Mouse (Mus musculus): ENCODE data around the gene Hhex.

Gene Hhex

GRCm38 (mm10) chr19:37434263-37434951 lies at the start of gene Hhex:
Hhex (plus strand) TSS chr19:37434810.
- peak; percentile 64 for DNase-seq

GRCm38 (mm10) chr19:37386126-37386525 lies 48.5 kb upstream of the Hhex start:
- no peak for DNase-seq

- DNase-seq = no peak
These were observed 42.7 kb upstream of the Hhex start for GRCm38 (mm10) chr19:37391869-37392268.

GRCm38 (mm10) chr19:37396279-37396678 lies 38.3 kb upstream of the Hhex start:
- no peak for DNase-seq

- no peak for DNase-seq
These were observed 33.7 kb upstream of the Hhex start for GRCm38 (mm10) chr19:37400936-37401335.

DNA sequence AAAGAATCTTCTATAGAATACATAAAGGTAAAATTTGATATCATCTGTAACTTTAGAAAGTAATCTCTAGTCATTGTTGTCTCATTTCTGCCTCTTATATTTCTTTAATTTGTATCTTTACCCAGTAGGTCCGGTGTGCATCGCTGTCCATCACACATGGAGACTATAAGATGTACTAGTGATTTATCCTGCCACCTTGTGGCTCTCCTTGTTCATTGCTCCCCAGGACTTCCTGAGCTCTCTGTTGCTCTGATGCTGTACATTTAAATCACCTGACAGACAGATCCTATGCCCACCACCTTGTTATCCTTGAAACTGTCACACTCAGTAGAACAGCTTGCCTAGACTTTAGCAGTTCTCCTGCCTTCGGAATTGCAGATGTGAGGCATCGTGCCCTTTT lies 16.3 kb upstream of the Hhex start:
- DNase-seq = peak; percentile 45

DNA sequence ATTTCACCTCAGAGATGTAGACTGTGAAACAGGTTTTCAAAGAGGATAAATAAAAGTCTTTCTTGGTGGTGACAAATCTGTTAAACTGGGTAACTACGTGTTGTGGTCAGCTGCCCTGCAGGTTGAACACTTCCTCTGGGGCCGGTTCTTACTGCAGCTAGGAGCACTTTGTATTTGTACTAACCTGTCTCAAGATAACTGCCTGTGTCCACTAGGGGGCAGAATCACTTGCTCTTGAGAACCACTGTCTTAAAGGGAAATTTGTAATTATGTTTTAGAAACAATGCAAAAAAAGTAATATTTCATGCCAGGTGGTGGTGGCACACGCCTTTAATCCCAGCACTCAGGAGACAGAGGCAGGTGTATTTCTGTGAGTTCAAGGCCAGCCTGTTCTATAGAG lies 15.0 kb upstream of the Hhex start:
- peak; percentile 71 for DNase-seq

- no peak for DNase-seq
These were observed 6.0 kb upstream of the Hhex start for GRCm38 (mm10) chr19:37428589-37428988.

DNA sequence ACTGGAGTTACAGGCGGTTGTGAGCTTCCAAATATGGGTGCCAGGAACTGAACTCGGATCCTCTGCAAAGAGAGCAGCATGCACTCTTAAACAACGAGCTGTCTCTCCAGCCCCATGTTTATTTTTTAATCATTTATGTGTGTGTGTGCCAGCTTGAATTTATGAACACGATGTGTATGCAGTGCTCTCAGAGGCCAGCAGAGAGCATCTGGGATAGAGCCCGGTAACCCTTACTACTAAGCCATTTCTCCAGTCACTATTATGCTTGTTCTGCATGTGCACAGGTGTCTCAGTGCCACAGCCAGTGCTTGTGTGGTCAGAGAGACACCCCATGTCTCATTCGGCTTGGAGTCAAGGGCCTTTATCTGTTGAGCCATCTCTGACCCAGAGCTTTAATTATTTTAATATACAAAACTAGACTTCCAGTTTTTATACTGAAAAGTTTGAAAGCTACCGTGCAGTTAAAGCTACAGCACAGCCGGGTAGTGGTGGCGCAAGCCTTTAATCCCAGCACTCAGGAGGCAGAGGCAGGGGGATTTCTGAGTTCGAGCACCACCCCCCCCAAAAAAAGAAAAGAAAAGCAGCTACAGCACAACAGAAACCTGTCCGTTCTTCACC lies 3.4 kb upstream of the Hhex start:
- no peak for DNase-seq

GRCm38 (mm10) chr19:37432868-37433570 lies 1.6 kb upstream of the Hhex start:
- DNase-seq = no peak

DNA sequence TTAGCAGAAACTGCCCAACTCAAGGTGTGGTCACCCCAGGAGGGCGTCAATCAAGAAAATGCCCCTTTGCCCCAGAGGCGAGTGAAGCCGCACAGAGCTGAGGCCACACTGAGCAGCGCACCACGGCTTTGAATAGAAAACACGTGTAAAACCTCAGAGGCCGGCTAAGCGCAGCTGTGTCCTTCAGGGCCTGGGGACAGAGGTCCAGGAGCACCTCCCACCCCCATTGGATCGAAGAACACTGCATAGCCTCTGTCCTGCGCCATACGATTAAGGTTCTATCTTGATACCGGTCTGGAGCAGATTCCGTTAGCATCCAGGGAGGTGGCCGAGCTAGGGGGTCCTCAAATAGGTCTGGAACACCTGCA lies 731 bp upstream of the Hhex start:
- peak; percentile 27 for DNase-seq

- DNase-seq = peak; percentile 46
These were observed 637 bp downstream of the Hhex start for GRCm38 (mm10) chr19:37435041-37435852.

DNA sequence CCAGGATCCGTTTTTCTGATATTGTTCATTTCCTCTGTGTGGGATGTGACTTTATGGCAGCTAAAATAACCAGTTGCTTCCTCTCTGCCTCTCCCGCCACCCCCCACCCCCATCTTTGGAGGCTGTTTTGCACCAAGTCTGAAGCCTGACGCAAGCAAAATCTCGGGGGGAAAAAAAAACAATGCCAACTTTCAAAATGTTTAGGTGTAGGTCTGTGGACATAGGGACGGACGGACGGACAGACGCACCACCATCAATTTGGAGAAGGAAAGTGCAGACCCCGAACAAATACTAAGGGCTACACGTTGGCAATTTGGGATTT lies 1.2 kb downstream of the Hhex start:
- DNase-seq = no peak

DNA sequence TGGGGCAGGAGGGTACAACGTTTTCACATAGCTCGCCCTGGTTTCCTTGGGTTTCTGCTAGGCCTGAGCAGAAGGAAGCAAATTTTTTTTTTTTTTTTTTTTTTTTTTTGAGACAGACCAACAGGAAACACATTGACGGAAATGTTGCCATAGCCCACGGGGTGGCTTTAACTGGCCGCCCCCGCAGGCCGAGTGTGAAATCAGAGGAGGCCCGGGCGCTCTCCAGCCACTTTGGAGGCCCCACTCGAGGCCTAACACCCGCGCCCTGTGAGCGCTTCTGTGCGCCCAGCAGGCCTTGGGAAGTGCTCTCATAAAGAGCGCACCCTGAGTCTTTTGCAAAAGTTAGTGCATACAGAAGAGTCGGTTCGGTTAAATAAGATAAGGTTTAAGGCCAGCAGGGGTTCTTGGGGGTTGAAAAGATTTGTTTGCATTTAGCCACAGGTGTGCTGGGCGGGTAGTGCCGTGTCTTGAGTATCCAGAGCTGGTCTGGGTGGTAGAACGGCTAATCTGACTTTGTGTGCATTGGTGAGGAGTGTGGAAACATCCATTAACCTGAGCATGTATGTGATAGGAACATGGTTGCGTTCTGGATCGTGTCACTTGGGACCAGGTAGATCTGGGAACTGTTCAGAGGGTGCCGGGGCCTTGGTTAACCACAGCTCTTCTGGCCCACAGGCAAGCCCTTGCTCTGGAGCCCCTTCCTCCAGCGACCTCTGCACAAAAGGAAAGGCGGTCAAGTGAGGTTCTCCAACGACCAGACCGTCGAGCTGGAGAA lies 2.1 kb downstream of the Hhex start:
- no peak for DNase-seq

DNA sequence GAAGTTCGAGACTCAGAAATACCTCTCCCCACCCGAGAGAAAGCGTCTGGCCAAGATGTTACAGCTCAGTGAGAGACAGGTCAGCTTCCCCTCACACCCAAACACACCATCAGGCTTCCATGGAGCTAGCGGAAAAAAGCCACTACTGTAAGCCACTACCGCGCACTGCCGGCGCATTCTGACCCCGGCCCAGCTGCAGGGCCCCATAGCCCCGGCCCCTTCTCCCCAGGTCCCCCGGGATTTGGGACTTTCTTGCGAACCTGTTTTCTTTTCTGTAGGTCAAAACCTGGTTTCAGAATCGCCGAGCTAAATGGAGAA lies 2.6 kb downstream of the Hhex start:
- DNase-seq = no peak

GRCm38 (mm10) chr19:37440181-37440580 lies 5.6 kb downstream of the Hhex start:
- no peak for DNase-seq

DNA sequence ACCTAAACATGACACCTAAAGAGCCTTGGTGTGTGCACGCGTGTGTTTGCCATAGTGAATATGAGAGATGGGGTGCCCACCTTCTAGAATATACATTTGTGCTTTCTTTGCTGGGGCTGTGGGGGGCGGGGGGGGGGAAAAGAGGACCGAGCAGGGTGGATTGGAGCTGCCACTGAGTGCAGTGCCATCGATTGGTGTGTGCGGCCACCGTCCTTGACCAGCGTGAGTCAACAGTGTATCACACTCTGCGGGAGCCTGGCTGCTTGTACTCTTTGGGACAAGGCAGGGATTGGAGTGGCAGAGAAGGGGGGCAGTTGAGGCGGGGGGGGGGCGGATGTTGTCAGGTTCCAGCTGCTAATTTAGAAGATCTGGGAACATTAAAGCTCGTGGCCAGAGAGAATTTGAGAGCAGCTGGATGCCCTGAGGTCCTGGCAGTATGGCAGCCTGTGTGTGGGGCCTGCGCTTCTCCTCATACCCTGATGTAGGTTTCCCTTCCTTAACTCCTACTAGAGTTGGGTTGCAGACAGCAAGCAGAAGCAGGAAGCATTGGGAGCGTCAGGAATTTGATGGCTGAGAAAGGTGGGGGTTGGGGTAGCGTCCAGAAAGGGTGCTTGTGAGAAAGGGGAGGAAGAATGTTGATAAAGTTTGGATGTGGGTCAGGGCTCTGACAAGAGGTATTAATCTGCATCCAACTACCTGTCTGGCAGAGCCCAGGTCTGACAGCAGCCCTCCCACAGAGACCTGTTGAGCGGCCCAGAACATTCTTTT lies 6.3 kb downstream of the Hhex start:
- DNase-seq = no peak

DNA sequence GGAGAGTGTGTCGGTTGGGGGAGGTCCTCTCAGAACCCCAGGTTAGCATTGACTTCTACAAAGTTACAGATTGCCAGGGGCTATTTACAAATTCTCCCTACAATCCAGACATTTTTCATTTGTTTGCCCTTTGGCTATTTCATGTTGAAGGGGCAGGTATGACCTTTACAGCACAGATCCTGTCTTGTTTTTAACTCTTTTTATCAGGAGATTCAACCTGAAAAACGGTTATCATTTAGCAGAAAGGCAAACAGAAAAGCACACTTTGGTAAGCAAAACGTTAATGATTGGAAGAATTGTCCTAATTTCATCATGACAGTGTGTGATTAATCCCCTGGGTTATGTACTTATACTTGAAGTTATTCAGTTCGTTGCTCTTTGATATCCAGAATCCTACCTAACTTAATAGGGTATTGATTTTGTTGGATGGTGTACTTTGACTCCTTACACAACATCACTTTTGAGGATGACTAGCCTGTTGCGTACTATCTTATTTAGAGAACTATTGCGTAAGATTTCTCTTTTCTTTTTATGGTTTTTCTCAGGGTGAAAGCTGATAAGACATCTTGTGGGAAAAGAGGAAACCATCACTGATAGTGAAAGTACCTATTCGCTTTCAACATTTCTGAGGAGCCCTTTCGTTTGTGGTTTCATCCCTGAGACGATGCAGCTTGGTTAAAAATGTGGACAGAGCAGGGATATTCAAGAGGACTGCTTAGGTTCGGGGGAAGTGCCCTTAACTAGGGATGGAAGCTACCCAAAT lies 8.1 kb downstream of the Hhex start:
- DNase-seq = no peak

GRCm38 (mm10) chr19:37443631-37444140 lies 9.1 kb downstream of the Hhex start:
- no peak for DNase-seq

DNA sequence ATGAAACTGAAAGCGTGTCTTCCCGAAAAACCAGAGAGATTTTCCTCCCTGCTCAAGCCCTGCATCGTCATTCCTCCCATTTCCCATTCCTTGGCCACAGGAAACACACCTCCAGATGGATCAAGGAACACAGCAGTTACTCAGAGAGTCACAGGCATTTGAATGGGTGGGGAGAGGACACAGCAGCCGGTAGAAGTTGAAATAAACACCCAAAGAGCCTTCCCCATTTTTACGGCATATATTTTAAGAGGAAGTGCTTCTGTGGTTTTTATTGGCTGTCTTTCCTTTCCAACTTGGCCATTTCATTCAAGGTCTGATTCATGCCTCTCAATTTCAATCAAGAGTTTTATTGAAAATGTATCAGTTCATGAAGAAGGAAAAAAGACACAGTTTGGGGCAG lies 13.6 kb downstream of the Hhex start:
- DNase-seq = no peak

- no peak for DNase-seq
These were observed 14.6 kb downstream of the Hhex start for GRCm38 (mm10) chr19:37449246-37449645.

Measured in retina, postnatal 1 day (tissue).